Mouse (Mus musculus): ENCODE measurements around the gene Timm13. TPM values are rescaled to one million over a fixed set of nuclear protein-coding genes. Genes with fewer than 3 reads are reported as not detected.

Gene Timm13
- total RNA-seq, 2 experiments from 2014 or later = 158 to 161 TPM

DNA sequence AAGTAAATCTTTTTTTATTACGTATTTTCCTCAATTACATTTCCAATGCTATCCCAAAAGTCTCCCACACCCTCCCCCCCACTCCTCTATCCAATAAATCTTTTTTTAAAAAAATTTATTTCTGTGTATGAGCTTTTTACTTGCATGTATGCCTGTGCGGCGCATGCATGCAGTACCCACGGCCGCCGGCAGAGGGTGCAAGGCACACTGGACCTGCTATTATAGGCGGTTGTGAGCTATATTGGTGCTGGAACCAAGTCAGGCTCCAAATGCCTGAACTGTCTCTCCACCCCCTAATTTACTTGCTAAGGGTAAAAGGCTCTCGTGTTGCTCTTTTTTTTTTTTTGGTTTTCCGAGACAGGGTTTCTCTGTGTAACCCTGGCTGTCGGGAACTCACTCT is 19.5 kb downstream of the Timm13 start:
- intact Hi-C loops (cut with DNase I) = loop anchor here (2.0 kb wide), 1 partner anchor 58 kb away; no protein-coding TSS in a partner anchor
- DNase-seq (ENCODE audit: extremely low spot score in 1 of 2, low spot score in 2 of 2) = peak in 1 of 2 experiments; percentile 80

DNA sequence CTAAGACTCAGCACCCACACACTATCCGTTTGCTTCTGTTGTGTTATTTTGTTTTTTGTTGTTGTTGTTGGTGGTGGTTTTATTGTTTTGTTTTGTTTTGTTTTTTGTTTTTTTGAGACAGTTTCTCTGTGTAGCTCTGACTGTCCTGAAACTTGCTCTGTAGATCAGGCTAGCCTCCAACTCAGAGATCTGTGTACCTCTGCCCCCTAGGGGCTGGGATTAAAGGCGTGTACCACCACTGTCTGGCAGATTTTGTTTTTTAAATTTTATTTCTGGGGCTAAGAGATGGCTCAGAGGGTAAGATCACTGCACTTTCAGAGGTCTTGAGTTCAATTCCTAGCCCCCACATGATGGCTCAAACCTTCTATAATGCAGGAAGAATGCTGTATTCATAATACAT is 19.9 kb downstream of the Timm13 start:
- intact Hi-C loops (cut with DNase I) = loop anchor here (2.0 kb wide), 1 partner anchor 58 kb away; no protein-coding TSS in a partner anchor
- DNase-seq (ENCODE audit: extremely low spot score in 1 of 2, low spot score in 2 of 2) = no peak

DNA sequence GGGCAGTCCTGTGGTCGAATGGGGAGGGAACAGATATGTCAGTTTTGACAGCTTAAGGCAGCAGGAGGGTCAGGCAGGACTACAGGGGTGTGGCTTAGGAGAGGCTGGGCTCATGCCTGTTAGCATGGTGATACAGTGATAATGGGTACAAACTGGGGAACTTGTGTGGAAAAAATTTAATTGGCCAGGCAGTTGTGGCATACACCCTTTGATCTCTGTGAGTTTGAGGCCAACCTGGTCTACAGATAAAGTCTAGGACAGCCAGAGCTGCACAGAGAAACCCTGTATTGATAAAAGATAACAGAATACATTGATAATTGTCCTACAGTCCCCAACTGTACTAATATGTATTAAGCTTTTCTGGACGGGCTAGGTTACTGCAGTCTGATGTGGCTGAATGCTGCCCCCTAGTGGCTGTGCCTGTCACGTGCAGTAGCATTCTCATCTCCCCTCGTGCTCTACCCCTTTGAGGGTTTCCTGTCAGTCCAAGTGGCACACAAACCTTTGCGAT is 20.6 kb downstream of the Timm13 start:
- DNase-seq (ENCODE audit: extremely low spot score in 1 of 2, low spot score in 2 of 2) = peak; percentile 48 to 67
- intact Hi-C loops (cut with DNase I) = loop anchor here (2.0 kb wide), 1 partner anchor 57 kb away; no protein-coding TSS in a partner anchor

DNA sequence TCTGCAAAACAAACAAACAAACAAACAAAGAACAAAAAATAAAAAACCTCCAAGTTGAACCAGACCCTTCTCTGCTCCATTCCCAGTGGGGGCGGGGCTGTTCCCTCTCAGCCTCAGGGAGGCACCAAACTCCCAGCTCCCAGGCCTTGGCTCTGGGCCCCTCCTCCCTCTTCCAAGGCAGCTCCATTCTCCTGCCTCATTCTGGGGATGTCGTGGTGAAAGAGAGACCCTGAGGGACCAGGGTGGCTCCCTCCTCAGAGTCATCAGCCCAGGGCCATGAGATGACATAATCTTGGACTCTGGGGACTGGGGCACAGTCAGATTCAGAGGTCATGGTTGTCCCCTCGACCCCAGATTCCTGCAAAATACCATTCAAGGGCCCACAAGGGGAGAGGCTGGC is 24.2 kb downstream of the Timm13 start:
- intact Hi-C loops (cut with DNase I) = loop anchor here (5.0 kb wide), 2 partner anchors 69 to 129 kb away; partner anchors contain the start of gene Amh
- no peak for DNase-seq (ENCODE audit: extremely low spot score in 1 of 2, low spot score in 2 of 2)

DNA sequence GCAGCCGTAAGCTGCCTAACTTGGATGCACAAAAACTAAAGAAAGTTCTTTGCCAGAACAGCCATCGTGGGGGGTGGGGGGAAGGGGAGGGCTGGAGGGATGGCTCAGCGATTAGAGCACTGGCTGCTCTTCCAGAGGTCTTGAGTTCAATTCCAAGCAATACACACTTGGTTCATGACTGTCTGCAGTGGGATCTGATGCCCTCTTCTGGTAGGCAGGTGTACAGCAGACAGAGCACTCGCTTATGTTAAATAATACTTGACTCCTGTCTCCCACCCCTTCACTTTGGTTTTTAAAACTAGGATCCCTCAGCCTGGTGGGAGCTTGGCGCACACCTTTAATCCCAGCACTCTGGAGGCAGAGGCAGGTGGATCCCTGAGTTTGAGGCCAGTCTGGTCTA is 24.7 kb downstream of the Timm13 start:
- DNase-seq (ENCODE audit: extremely low spot score in 1 of 2, low spot score in 2 of 2) = no peak
- intact Hi-C loops (cut with DNase I) = loop anchor here (5.0 kb wide), 2 partner anchors 69 to 129 kb away; partner anchors contain the start of gene Amh

DNA sequence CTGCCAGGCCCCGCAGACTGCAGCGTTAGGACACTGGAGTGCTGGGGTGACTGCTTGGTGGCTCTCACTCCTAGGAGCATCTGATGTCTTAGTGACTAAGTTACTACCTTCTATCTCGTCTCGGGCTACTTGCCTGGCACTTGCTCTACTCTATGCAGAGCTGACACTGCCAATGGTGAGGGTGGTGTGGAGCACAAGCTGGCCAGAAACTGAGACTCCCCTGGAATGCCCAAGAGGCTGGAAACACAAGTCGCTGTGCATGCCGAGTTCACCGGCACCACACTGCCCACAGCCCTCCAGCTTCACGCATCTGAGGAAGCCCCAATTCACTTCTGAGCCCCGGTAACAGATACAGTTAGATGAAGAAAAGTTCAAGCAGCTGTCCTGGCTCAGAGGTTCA is 26.7 kb downstream of the Timm13 start:
- intact Hi-C loops (cut with DNase I) = no loop called here
- no peak for DNase-seq (ENCODE audit: extremely low spot score in 1 of 2, low spot score in 2 of 2)

DNA sequence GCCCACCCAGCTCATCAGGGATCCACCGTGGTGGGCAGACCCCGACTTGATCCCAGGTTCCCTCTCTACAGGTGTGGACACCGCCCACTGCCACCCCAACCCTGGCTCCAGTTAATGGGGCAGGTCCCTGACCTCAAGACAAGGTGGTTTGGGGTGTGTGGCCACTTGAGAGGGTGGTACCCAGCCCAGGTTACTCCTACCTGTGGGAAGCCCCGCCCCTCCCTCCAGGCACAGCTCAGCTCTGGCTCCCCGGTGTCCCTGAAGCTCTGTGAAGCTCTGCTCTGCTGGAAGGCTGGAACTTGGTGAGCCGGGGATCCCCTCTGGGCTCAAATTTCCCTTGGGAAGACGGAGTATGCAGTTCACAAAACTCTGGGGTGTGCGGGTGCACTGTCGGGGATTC is 29.2 kb downstream of the Timm13 start, which contains the start of gene Tmprss9:
TSS of gene Tmprss9 (plus strand) at position 268 of the 400 bp plus-strand sequence.
- DNase-seq (ENCODE audit: extremely low spot score in 1 of 2, low spot score in 2 of 2) = no peak
- intact Hi-C loops (cut with DNase I) = no loop called here

DNA sequence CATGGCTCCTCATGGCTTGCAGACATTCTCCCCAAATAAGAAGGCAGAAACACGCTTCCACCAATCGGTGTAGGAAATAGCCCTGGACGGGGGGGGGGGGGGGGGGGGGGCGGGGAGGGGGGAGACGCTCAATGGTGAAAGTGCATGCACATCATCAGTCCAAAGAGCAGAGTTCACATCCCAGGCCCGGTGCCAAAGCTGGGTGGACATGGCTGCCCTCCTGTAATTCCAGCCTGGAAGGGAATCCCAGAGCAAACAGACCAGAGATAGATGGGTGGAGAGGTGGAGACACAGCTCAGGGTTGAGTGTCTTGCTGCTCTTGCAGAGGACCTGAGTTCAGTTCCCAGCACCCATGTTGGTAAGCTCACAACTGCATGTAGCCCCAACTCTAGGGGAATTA is 29.8 kb downstream of the Timm13 start:
- DNase-seq (ENCODE audit: extremely low spot score in 1 of 2, low spot score in 2 of 2) = no peak
- intact Hi-C loops (cut with DNase I) = no loop called here

DNA sequence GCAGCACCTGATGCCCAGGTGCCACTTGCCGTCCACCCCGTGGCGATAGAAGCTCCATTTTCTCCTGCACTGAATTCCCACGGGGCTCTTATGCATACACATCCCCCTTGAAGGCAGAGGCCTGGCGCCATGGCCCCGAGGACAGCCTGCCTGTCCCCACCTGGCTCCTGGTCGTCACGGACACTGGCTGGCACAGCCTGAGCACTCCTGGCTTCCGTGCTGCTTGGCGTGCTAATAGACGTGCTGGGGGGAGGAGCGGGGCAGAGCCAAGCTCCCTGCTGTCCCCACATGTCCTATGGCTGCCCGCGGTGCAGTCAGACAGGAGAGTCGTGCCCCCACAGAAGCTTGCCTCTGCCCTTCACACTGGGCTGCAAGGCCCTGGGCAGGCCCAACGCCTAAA is 36.3 kb downstream of the Timm13 start:
- intact Hi-C loops (cut with DNase I) = no loop called here
- no peak for DNase-seq (ENCODE audit: extremely low spot score in 1 of 2, low spot score in 2 of 2)

DNA sequence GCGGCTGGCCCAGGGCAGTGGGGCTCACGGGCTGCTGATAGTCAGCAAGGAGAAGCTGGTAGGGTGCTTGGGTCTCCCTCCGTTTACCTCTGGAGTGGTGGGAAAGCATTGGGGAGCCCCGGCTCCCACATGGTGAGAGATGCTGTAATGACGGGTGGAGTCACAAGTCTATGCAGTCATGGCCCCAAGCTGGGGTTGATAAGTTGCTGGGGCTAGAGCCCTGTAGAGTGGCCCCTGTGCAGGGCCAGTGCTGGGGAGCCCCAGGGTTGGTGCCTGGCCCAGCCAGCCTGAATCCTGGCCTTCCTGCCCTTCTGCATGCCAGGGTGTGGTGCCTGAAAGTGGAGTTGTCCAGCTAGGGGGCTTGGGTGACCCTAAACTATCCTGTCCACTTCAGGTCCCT is 38.5 kb downstream of the Timm13 start:
- no peak for DNase-seq (ENCODE audit: extremely low spot score in 1 of 2, low spot score in 2 of 2)
- intact Hi-C loops (cut with DNase I) = no loop called here

DNA sequence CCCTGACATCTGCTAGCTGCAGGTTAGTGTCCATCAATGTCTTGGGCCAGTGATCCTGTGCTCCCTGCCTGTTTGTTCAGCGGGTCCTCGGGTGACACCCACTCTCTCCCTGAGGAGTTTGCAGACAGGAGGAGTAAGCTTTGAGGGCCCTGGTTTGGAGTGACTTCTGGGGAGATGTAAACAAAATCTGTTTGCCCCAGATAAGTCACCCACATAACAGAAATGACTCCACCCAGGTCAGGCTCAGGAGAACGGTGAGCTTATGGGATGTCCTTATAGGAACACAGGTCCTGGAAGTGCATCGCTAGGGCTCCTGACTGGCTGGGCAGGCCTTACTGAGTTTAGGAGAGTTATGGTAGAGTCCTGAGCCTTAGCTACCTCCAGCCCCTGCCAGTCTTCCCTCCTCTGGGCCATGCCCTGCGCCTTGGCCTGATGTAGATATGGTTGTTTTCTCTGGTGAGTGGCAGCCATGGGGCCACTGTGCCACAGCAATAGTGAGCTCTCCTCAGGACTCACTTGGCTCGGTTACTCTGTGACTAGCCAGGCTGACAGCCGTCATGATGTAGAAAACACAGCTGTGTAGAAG is 42.3 kb downstream of the Timm13 start:
- DNase-seq (ENCODE audit: extremely low spot score in 1 of 2, low spot score in 2 of 2) = no peak
- intact Hi-C loops (cut with DNase I) = no loop called here

DNA sequence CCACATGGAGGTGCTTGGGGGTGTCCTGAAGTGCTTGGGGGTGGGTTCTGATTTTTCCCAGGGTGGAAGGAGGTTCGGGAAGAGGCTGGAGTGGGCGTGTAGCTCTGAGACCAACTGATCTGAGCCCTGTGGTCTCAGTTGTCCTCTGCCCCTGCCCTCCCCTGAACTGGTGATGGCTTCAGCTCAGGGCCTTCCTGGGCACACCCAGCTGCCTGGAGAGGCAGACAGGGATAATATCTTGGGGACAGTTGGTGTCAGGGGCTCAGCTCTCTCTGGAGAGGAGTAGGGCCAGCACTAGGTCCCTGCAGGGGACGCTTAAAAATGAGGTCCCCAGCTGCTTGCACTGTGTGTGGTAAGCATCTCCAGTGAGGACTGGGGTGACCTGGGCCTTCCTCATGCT is 42.9 kb downstream of the Timm13 start:
- no peak for DNase-seq (ENCODE audit: extremely low spot score in 1 of 2, low spot score in 2 of 2)
- intact Hi-C loops (cut with DNase I) = no loop called here

DNA sequence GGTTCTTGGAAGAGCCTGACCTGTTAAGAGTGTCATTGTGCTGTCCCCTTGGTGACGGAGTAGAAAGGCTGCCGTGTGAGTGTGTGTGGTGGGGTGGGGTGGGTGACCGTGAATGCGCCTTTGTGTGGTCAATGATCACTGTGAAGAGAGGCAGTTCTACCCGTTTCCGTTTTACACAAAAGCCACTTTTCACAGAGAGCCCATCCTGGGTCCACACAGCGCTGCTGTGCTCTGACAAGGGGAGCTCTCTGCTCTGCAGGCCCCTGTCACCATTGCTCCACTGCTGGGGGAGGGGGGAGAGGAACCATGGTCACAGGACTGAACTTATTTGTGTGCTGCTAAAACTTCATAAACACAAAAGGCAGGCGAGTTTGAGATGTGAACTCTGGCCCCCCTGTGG is 43.4 kb downstream of the Timm13 start:
- intact Hi-C loops (cut with DNase I) = no loop called here
- DNase-seq (ENCODE audit: extremely low spot score in 1 of 2, low spot score in 2 of 2) = no peak

DNA sequence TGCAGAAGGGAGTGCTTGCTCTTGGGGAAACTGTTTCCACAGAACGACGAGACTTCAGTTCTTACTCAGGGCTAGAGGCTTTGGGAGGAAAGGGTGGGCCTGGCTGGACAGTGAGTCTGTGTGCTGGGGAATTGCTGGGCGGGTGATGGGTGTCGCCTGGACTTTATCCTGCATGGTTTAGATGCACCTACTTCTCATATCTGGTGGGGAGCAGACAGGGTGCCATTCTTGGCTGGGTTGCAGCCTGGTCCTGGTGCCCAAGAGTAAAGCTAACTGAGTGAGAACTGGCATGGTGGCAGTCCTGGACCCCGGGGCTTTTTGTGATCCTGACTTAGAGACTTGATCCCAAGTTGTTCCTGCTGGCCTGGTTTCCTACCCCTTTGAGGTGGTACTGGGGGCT is 43.9 kb downstream of the Timm13 start:
- DNase-seq (ENCODE audit: extremely low spot score in 1 of 2, low spot score in 2 of 2) = no peak
- intact Hi-C loops (cut with DNase I) = no loop called here

DNA sequence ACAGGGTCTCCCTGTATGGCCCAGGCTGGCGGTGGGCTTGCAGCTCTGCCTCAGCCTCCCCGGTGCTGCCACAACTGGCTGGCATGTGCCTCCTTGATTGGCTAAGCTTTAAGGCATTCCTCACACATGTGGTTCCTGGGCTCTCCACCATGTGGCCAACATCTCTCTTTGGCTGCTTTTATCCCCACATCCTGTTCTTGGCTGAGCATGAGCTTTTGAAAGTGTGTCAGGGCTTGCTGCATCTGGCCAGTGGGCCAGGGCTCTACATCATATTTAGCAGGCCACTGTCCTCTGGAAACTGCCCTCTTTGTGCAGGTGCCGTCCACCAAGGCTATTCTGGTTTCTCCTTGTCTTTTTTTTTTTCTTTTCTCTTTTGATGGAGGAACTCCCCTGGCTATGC is 44.5 kb downstream of the Timm13 start:
- intact Hi-C loops (cut with DNase I) = no loop called here
- DNase-seq (ENCODE audit: extremely low spot score in 1 of 2, low spot score in 2 of 2) = peak in 1 of 2 experiments; percentile 63

DNA sequence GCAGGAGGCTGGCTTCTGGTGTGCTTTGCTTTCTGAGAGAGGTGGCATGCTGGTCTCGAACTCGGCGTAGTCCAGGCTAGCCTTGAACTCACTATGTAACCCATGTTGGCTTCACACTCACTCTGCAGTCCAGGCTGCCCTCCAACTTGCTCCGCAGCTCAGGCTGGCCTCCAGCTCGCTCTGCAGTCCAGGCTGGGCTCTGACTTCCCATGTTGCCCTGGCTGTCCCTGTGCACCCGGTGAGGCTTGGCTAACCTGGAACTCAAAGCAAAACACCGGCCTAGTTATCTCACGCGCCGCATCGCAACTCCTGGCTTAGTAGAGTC is 45.1 kb downstream of the Timm13 start:
- no peak for DNase-seq (ENCODE audit: extremely low spot score in 1 of 2, low spot score in 2 of 2)
- intact Hi-C loops (cut with DNase I) = no loop called here

DNA sequence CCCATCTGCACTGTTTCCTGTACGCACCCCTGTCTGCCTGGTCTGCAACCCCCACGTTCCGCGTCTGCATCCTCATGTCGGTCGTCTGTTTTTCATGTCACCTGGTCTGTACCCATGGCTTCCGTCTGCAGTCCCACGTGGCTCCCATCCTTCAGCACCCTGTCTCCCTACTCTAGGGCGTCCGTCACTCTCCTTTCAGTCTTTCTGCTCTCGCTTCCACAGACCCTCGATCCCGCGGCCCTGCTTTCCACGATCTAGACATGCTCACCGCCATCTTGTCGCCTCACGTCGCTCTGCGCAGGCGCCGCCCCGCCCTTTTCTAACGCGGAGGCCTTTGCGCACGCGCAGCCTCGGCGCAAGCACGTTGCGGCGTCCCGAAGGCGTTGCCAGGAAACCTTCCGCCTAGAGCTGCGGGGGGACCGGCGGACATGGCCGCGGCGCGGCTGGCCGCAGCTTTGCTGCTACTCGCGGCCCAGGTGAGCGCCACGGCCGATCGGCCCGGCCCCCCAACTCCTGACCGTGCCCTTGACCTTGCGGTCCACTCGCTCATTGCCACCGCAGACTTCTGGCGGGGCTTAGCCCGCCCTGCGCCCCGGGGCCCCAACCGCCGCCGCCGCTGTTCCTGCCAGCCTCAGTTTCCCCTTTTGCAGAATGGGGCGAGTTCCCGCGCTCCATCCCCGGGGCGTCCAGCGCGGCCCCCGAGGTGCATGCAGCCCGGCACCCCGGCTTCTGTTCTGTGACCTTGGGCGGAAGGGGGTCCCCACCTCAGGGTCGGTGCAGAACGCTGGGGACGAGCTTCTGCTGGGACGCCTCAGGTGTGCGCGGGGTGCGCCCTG is 45.6 kb downstream of the Timm13 start, which contains the start of the genes Lsm7 and Sppl2b:
TSS of gene Lsm7 (minus strand) at position 297 of the 836 bp plus-strand sequence.
TSS of gene Sppl2b (plus strand) at position 363 of the 836 bp plus-strand sequence.
- intact Hi-C loops (cut with DNase I) = no loop called here
- DNase-seq (ENCODE audit: extremely low spot score in 1 of 2, low spot score in 2 of 2) = peak; percentile 93 to 97

All from left cerebral cortex, postnatal 10 days (tissue).